ENCODE assay signal across 8 mouse cellular contexts in the genomic region with DNA sequence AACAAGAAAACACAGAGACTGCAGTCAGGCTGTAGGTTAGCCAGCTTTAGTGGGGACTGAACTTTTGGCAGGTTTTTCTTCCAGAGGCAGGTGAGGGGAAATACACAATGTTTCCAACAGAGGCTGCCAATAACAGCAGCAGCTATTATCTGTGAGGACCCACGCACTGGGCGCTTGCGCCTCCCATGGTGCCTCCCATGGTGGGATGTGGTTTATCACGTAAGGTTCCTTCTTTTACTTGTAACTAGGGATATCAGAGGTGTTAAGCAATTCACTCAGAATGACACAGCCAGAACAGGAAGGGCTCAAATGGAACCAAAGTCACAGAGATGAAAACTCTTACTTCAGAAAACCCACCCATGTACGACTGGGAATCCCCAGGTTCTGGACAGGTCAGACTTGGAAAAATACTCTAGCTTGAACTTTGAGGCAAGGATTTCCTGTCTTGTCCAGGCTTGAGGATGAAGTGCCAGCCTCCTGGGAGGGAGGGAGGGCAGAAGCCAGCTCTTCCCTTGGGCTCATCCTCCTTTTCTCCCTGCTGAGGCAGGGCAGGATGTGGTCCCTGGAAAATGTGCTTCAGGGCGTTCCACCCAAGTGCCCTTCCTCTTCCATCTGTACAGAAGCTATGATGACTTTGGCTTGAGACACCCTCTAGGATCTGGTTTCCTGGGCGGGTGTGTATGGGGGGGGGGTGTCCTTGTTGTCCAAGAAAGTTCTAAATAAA. TPM values are rescaled to one million over a fixed set of nuclear protein-coding genes. Genes with fewer than 3 reads are reported as not detected.
DNase-seq lines count a peak whose midpoint lies in the region; ATAC-seq and TF ChIP-seq lines count a peak whose summit lies in the region.

No protein-coding gene starts in this region.

- H3K9me3 ChIP-seq in forebrain, embryonic 15.5 days: no peaks in the 10 kb centered on the region
- H3K9me3 ChIP-seq in forebrain, embryonic 13.5 days (replicated peaks): no peaks in the 10 kb centered on the region
- H3K9me3 ChIP-seq in liver, embryonic 14.5 days (ENCODE audit: control insufficient read depth, low read length): no peaks in the 10 kb centered on the region

- H3K27me3 ChIP-seq in forebrain, embryonic 15.5 days: no peaks in the 10 kb centered on the region
- no peaks in the 10 kb centered on the region for H3K27me3 ChIP-seq in forebrain, embryonic 13.5 days
- no peaks in the 10 kb centered on the region for H3K27me3 ChIP-seq in liver, embryonic 14.5 days (ENCODE audit: control insufficient read depth, insufficient read depth, low read length)

- no peak overlapping the region for H3K4me3 ChIP-seq in forebrain, embryonic 15.5 days
- H3K4me3 ChIP-seq in forebrain, embryonic 13.5 days: no peak overlapping the region
- H3K4me3 ChIP-seq in liver, embryonic 14.5 days (ENCODE audit: insufficient read depth in 1 of 2, low read depth in 2 of 2, low read length in 2 of 2): no peak overlapping the region

- peak overlapping the region; percentile 65; the same call in 1 of the 2 replicates for H3K27ac ChIP-seq in forebrain, embryonic 15.5 days (replicated peaks)
- no peak overlapping the region for H3K27ac ChIP-seq in forebrain, embryonic 13.5 days
- no peak overlapping the region for H3K27ac ChIP-seq in liver, embryonic 14.5 days

- no peak for TF ChIP-seq EP300 in liver, embryonic 14.5 days (IDR thresholded peaks at IDR 0.05; ENCODE audit: low read depth)

- H3K9ac ChIP-seq in forebrain, embryonic 15.5 days (replicated peaks): no peak overlapping the region
- no peak overlapping the region for H3K9ac ChIP-seq in forebrain, embryonic 13.5 days
- no peak overlapping the region for H3K9ac ChIP-seq in liver, embryonic 14.5 days (replicated peaks)

- H3K4me1 ChIP-seq in forebrain, embryonic 15.5 days: peaks cover 23% of the 10 kb centered on the region
- H3K4me1 ChIP-seq in forebrain, embryonic 13.5 days: peaks cover 15% of the 10 kb centered on the region
- peaks cover 14 to 64% of the 10 kb centered on the region in 2 experiments for H3K4me1 ChIP-seq in liver, embryonic 14.5 days (replicated peaks; ENCODE audit: control insufficient read depth in 2 of 2, insufficient read depth in 2 of 2, low read length in 1 of 2)

- no peak overlapping the region for H3K4me2 ChIP-seq in forebrain, embryonic 15.5 days (replicated peaks)
- H3K4me2 ChIP-seq in forebrain, embryonic 13.5 days: no peak overlapping the region
- H3K4me2 ChIP-seq in liver, embryonic 14.5 days (ENCODE audit: low read depth): peak overlapping the region; percentile 39

- no peak for ATAC-seq in forebrain, embryonic 15.5 days (replicated peaks)
- ATAC-seq in forebrain, embryonic 13.5 days: no peak
- peak; percentile 40 to 55 for ATAC-seq in hematopoietic stem cell, adult 5-6 weeks (replicated peaks in 1 of 2; ENCODE audit: insufficient read depth in 1 of 2, low FRiP score in 2 of 2, low TSS enrichment in 1 of 2, low read depth in 1 of 2, poor library complexity in 2 of 2, severe bottlenecking in 2 of 2)
- ATAC-seq in liver, embryonic 14.5 days (ENCODE audit: insufficient read depth): peak; percentile 55; the same call in 1 of the 2 replicates
- ATAC-seq in erythroblast, adult 5-6 weeks (replicated peaks; ENCODE audit: low FRiP score, poor library complexity, severe bottlenecking): no peak

- no peak for TF ChIP-seq CTCF in liver, embryonic 14.5 days (IDR thresholded peaks at IDR 0.05; ENCODE audit: low read depth)

- H3K36me3 ChIP-seq in forebrain, embryonic 15.5 days: no peaks in the 10 kb centered on the region
- H3K36me3 ChIP-seq in forebrain, embryonic 13.5 days (ENCODE audit: poor library complexity, severe bottlenecking): no peaks in the 10 kb centered on the region
- no peaks in the 10 kb centered on the region for H3K36me3 ChIP-seq in liver, embryonic 14.5 days (replicated peaks; ENCODE audit: control insufficient read depth, insufficient read depth, low read depth)

- WGBS in forebrain, embryonic 15.5 days: 59% methylated on average over 7 of the region's 7 CpGs
- WGBS in forebrain, embryonic 13.5 days: 57% methylated on average over 7 of the region's 7 CpGs
- WGBS in liver, embryonic 14.5 days (ENCODE audit: insufficient replicate concordance): 7% methylated on average over 7 of the region's 7 CpGs

- DNase-seq in ES-CJ7 (ENCODE audit: low read depth, low spot score): peak; percentile 72
- DNase-seq in liver, embryonic 14.5 days (ENCODE audit: low read depth in 3 of 3, low spot score in 3 of 3): no peak
- peak; percentile 57 for DNase-seq in testis, postnatal 10 days (ENCODE audit: low spot score)
- DNase-seq in cerebellum, adult 9-10 months: no peak

RNA-seq across cellular contexts. Expression of a gene that starts 12.8 kb away (rescaled TPM):
- polyA plus RNA-seq in forebrain, embryonic 15.5 days (2015; fragmentation: Nextera tagmentation; extraction: Ambion mirVana): 75.6 and 81.6 TPM in 2 replicates
- 48.3 and 52.3 TPM in 2 replicates for polyA plus RNA-seq in forebrain, embryonic 13.5 days (2015; fragmentation: Nextera tagmentation; extraction: Ambion mirVana)
- total RNA-seq in hematopoietic stem cell, adult 5-6 weeks (2017): 63.9 and 83.3 TPM in 2 replicates
- 52.5 and 62.6 TPM in 2 replicates for polyA plus RNA-seq in liver, embryonic 14.5 days (2012; rRNA removed)
- polyA plus RNA-seq in liver, embryonic 14.5 days (2014; fragmentation: Nextera tagmentation; extraction: Ambion mirVana): 96.8 and 105 TPM in 2 replicates
- 52.1 and 58.5 TPM in 2 replicates for total RNA-seq in erythroblast, adult 5-6 weeks (2015; ENCODE audit: low replicate concordance)
- total RNA-seq in erythroblast, adult 5-6 weeks (2017; ENCODE audit: low replicate concordance): 25.1 and 33.0 TPM in 2 replicates

Comparison
In these comparisons a context has a peak if more than half of its experiments do, and no peak if none do; other contexts are left out.
1. ATAC-seq: peak in hematopoietic stem cell, adult 5-6 weeks (2 of 2) and liver, embryonic 14.5 days (single experiment); none in forebrain, embryonic 15.5 days (single experiment), forebrain, embryonic 13.5 days (single experiment) and erythroblast, adult 5-6 weeks (single experiment).
2. DNase-seq: peak in ES-CJ7 (single experiment) and testis, postnatal 10 days (single experiment); none in liver, embryonic 14.5 days (0 of 3) and cerebellum, adult 9-10 months (single experiment).